Mouse (Mus musculus) erythroblast, embryonic 14.5 days (primary cell): Measurements from ENCODE around the gene Ift52.

ENCODE experiments used
- GATA1 ChIP-seq: IDR thresholded peaks from 2 replicates; pipeline ENCODE4 v1.6.1; 2012; ENCODE audit warnings: low read length, inconsistent platforms, mixed read lengths
- TAL1 ChIP-seq: IDR thresholded peaks from 3 replicates; pipeline ENCODE4 v1.6.1; 2012; ENCODE audit warnings: low read length, inconsistent platforms, mixed read lengths

- TF ChIP-seq GATA1, result no peak
- TF ChIP-seq TAL1, result no peak
Measured at GRCm38 (mm10) chr2:163066326-163066725, 49.2 kb downstream of the Ift52 start.
